Mouse (Mus musculus): ENCODE measurements at regions not wholly inside any gene's neighbourhood (a gene's known extent, or its start where the extent isn't known, plus 50 kb on each side); places are given as distances from the start of the nearest gene placed in this dataset.

GRCm38 (mm10) chr1:71731623-71732022 lies 78.6 kb upstream of the Fn1 start:
- Histone ChIP-seq H3K27me3 (ENCODE audit: control insufficient read depth, insufficient read depth, low read length) (no peaks in the 10 kb centered on the region), H3K27ac (replicated peaks; ENCODE audit: low read depth, low read length) (no peak overlapping the region), H3K9me3 (ENCODE audit: control insufficient read depth, low read length) (no peaks in the 10 kb centered on the region), H3K4me1 (ENCODE audit: control insufficient read depth, insufficient read depth, low read length) (no peaks in the 10 kb centered on the region), H3K4me3 (ENCODE audit: low read depth, low read length) (no peak overlapping the region), H3K9ac (ENCODE audit: low read length) (no peak overlapping the region), H3K36me3 (ENCODE audit: control insufficient read depth, insufficient read depth, low read length) (no peaks in the 10 kb centered on the region), H3K4me2 (ENCODE audit: low read depth, severe bottlenecking) (no peak overlapping the region)
- ATAC-seq (ENCODE audit: insufficient number of reproducible peaks, low FRiP score, low TSS enrichment, low read depth) (no peak), DNase-seq (ENCODE audit: low spot score) (no peak)

GRCm38 (mm10) chr1:71731011-71731410 lies 78.0 kb upstream of the Fn1 start:
- Histone ChIP-seq H3K9me3 (ENCODE audit: control insufficient read depth, low read length) (no peaks in the 10 kb centered on the region), H3K4me1 (ENCODE audit: control insufficient read depth, insufficient read depth, low read length) (no peaks in the 10 kb centered on the region), H3K4me2 (ENCODE audit: low read depth, severe bottlenecking) (no peak overlapping the region), H3K36me3 (ENCODE audit: control insufficient read depth, insufficient read depth, low read length) (no peaks in the 10 kb centered on the region), H3K9ac (ENCODE audit: low read length) (no peak overlapping the region), H3K27me3 (ENCODE audit: control insufficient read depth, insufficient read depth, low read length) (no peaks in the 10 kb centered on the region), H3K27ac (replicated peaks; ENCODE audit: low read depth, low read length) (no peak overlapping the region), H3K4me3 (ENCODE audit: low read depth, low read length) (no peak overlapping the region)
- no peak for ATAC-seq (ENCODE audit: insufficient number of reproducible peaks, low FRiP score, low TSS enrichment, low read depth)
- no peak for DNase-seq (ENCODE audit: low spot score)
- 81% methylated on average over 4 of the region's 4 CpGs for WGBS

- Histone ChIP-seq H3K9me3 (ENCODE audit: control insufficient read depth, low read length) (no peaks in the 10 kb centered on the region), H3K4me3 (ENCODE audit: low read depth, low read length) (no peak overlapping the region), H3K9ac (ENCODE audit: low read length) (no peak overlapping the region), H3K27me3 (ENCODE audit: control insufficient read depth, insufficient read depth, low read length) (no peaks in the 10 kb centered on the region), H3K4me1 (ENCODE audit: control insufficient read depth, insufficient read depth, low read length) (no peaks in the 10 kb centered on the region), H3K36me3 (ENCODE audit: control insufficient read depth, insufficient read depth, low read length) (no peaks in the 10 kb centered on the region), H3K4me2 (ENCODE audit: low read depth, severe bottlenecking) (no peak overlapping the region), H3K27ac (replicated peaks; ENCODE audit: low read depth, low read length) (no peak overlapping the region)
- WGBS, result 90% methylated on average over 8 of the region's 8 CpGs
- ATAC-seq (ENCODE audit: insufficient number of reproducible peaks, low FRiP score, low TSS enrichment, low read depth) (no peak), DNase-seq (ENCODE audit: low spot score) (no peak)
These were observed 75.9 kb upstream of the Fn1 start for GRCm38 (mm10) chr1:71728852-71729347.

GRCm38 (mm10) chr1:71723816-71724215 lies 70.8 kb upstream of the Fn1 start:
- Histone ChIP-seq H3K4me3 (ENCODE audit: low read depth, low read length) (no peak overlapping the region), H3K9ac (ENCODE audit: low read length) (no peak overlapping the region), H3K4me1 (ENCODE audit: control insufficient read depth, insufficient read depth, low read length) (no peaks in the 10 kb centered on the region), H3K9me3 (ENCODE audit: control insufficient read depth, low read length) (no peaks in the 10 kb centered on the region), H3K4me2 (ENCODE audit: low read depth, severe bottlenecking) (no peak overlapping the region), H3K27ac (replicated peaks; ENCODE audit: low read depth, low read length) (no peak overlapping the region), H3K36me3 (ENCODE audit: control insufficient read depth, insufficient read depth, low read length) (no peaks in the 10 kb centered on the region), H3K27me3 (ENCODE audit: control insufficient read depth, insufficient read depth, low read length) (no peaks in the 10 kb centered on the region)
- DNase-seq (ENCODE audit: low spot score) (no peak), ATAC-seq (ENCODE audit: insufficient number of reproducible peaks, low FRiP score, low TSS enrichment, low read depth) (no peak)
- WGBS, result 71% methylated on average over 7 of the region's 7 CpGs

- Histone ChIP-seq H3K4me2 (ENCODE audit: low read depth, severe bottlenecking) (no peak overlapping the region), H3K9ac (ENCODE audit: low read length) (no peak overlapping the region), H3K9me3 (ENCODE audit: control insufficient read depth, low read length) (no peaks in the 10 kb centered on the region), H3K4me3 (ENCODE audit: low read depth, low read length) (no peak overlapping the region), H3K27ac (replicated peaks; ENCODE audit: low read depth, low read length) (no peak overlapping the region), H3K36me3 (ENCODE audit: control insufficient read depth, insufficient read depth, low read length) (no peaks in the 10 kb centered on the region), H3K27me3 (ENCODE audit: control insufficient read depth, insufficient read depth, low read length) (no peaks in the 10 kb centered on the region), H3K4me1 (ENCODE audit: control insufficient read depth, insufficient read depth, low read length) (no peaks in the 10 kb centered on the region)
- 81% methylated on average over 2 of the region's 2 CpGs for WGBS
- DNase-seq (ENCODE audit: low spot score) (no peak), ATAC-seq (ENCODE audit: insufficient number of reproducible peaks, low FRiP score, low TSS enrichment, low read depth) (no peak)
These were observed 70.0 kb upstream of the Fn1 start for GRCm38 (mm10) chr1:71723039-71723397.

GRCm38 (mm10) chr1:71722211-71723038 lies 69.4 kb upstream of the Fn1 start:
- H3K4me1 ChIP-seq (ENCODE audit: control insufficient read depth, insufficient read depth, low read length), result no peaks in the 10 kb centered on the region
- H3K9ac ChIP-seq (ENCODE audit: low read length), result no peak overlapping the region
- no peak for DNase-seq (ENCODE audit: low spot score)
- ATAC-seq (ENCODE audit: insufficient number of reproducible peaks, low FRiP score, low TSS enrichment, low read depth), result no peak
- no peak overlapping the region for H3K4me2 ChIP-seq (ENCODE audit: low read depth, severe bottlenecking)
- no peak overlapping the region for H3K4me3 ChIP-seq (ENCODE audit: low read depth, low read length)
- no peaks in the 10 kb centered on the region for H3K9me3 ChIP-seq (ENCODE audit: control insufficient read depth, low read length)
- 83% methylated on average over 6 of the region's 6 CpGs for WGBS
- H3K27me3 ChIP-seq (ENCODE audit: control insufficient read depth, insufficient read depth, low read length), result no peaks in the 10 kb centered on the region
- H3K27ac ChIP-seq (replicated peaks; ENCODE audit: low read depth, low read length), result no peak overlapping the region
- H3K36me3 ChIP-seq (ENCODE audit: control insufficient read depth, insufficient read depth, low read length), result no peaks in the 10 kb centered on the region
